Mouse (Mus musculus): ENCODE data around the gene Pmp22.

DNA sequence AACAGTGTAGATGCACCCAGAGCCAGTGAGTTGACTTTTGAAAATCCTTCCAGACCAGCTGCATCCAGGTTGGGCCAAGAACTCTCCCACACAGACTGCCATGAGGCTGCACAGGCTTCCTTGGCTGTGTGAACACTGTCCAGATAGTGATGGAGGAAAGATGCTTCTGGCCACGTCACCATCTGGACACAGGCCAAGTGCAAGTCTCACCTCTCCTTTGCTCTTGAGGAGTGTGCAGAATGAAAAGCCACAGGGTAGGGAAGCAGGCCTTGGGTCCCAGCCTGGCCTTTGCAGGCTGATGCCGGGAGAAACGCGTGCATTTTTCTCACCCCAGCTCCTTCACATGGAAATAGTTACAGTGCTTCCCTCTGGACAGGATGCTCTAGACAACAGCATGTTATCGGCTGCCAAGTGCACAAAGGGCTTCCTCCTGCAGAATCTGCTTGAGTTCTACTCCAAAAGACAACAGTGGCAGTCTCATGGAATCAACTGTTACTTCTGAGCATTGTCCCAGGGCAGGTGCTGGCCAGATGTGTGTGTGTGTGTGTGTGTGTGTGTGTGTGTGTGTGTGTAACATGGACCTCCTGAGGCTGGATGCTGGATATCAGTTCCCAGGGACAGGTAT lies 2.8 kb upstream of the Pmp22 start:
- TF ChIP-seq POLR2A (IDR thresholded peaks at IDR 0.05; ENCODE audit: extremely low read depth, insufficient read depth, low read length) (no peak), CTCF (IDR thresholded peaks at IDR 0.05; ENCODE audit: extremely low read depth, insufficient read depth, low read length) (no peak)

Data from cortical plate, adult 2 months (tissue).